Comparison of ENCODE assay signal across 8 mouse cellular contexts in genomic region chr19:5448354-5449150, GRCm38 (mm10). TPM values are rescaled to one million over a fixed set of nuclear protein-coding genes. Genes with fewer than 3 reads are reported as not detected.
DNase-seq lines count a peak whose midpoint lies in the region; ATAC-seq lines count a peak whose summit lies in the region.

No protein-coding gene starts in this region.

- WGBS in hindbrain, embryonic 13.5 days = 6% methylated on average over 36 of the region's 36 CpGs
- WGBS in midbrain, embryonic 11.5 days = 9% methylated on average over 36 of the region's 36 CpGs

- intact Hi-C loops in gastrocnemius, postnatal 36 days (cut with DNase I) = no loop called here

- H3K27me3 ChIP-seq in hindbrain, embryonic 13.5 days = peaks cover 85% of the 10 kb centered on the region
- H3K27me3 ChIP-seq in midbrain, embryonic 11.5 days (ENCODE audit: control insufficient read depth, insufficient read depth, low read length) = peaks cover 44% of the 10 kb centered on the region

- H3K4me2 ChIP-seq in hindbrain, embryonic 13.5 days = peak overlapping the region; percentile 91
- H3K4me2 ChIP-seq in midbrain, embryonic 11.5 days = peak overlapping the region; percentile 91; the same call in 1 of the 2 replicates

- H3K4me1 ChIP-seq in hindbrain, embryonic 13.5 days (replicated peaks) = peaks cover 20% of the 10 kb centered on the region
- peaks cover 12% of the 10 kb centered on the region for H3K4me1 ChIP-seq in midbrain, embryonic 11.5 days (ENCODE audit: control insufficient read depth, insufficient read depth, low read length)

- ATAC-seq in common myeloid progenitor, adult 5-6 weeks (replicated peaks; ENCODE audit: low read depth, poor library complexity, severe bottlenecking) = peak; percentile 62
- no peak for ATAC-seq in hindbrain, embryonic 13.5 days (ENCODE audit: low FRiP score)
- ATAC-seq in midbrain, embryonic 11.5 days (ENCODE audit: low FRiP score) = no peak

- no peaks in the 10 kb centered on the region for H3K9me3 ChIP-seq in hindbrain, embryonic 13.5 days
- H3K9me3 ChIP-seq in midbrain, embryonic 11.5 days (ENCODE audit: control insufficient read depth, low read length) = no peaks in the 10 kb centered on the region

- H3K9ac ChIP-seq in hindbrain, embryonic 13.5 days = no peak overlapping the region
- no peak overlapping the region for H3K9ac ChIP-seq in midbrain, embryonic 11.5 days (ENCODE audit: low read length)

- no peaks in the 10 kb centered on the region; the same call in 1 of the 2 replicates for H3K36me3 ChIP-seq in hindbrain, embryonic 13.5 days
- H3K36me3 ChIP-seq in midbrain, embryonic 11.5 days (ENCODE audit: control insufficient read depth, insufficient read depth, low read length) = no peaks in the 10 kb centered on the region

- H3K4me3 ChIP-seq in hindbrain, embryonic 13.5 days = peak overlapping the region; percentile 50
- H3K4me3 ChIP-seq in midbrain, embryonic 11.5 days (ENCODE audit: low read depth, low read length) = peak overlapping the region; percentile 50

- no peak overlapping the region for H3K27ac ChIP-seq in hindbrain, embryonic 13.5 days
- no peak overlapping the region for H3K27ac ChIP-seq in midbrain, embryonic 11.5 days (ENCODE audit: low read depth, low read length)

- peak; percentile 27 for DNase-seq in retina, postnatal 1 day
- DNase-seq in retina, embryonic 14.5 days (ENCODE audit: low spot score) = no peak
- DNase-seq in midbrain, embryonic 11.5 days (ENCODE audit: low spot score, missing footprints) = peak; percentile 93
- no peak for DNase-seq in spleen, postnatal 36 days (ENCODE audit: low spot score in 2 of 2)
- no peak for DNase-seq in gastrocnemius, postnatal 36 days
- no peak for DNase-seq in layer of hippocampus, postnatal 10 days (ENCODE audit: low spot score in 2 of 2)

RNA-seq across cellular contexts. Expression of gene Fosl1, which starts 1.2 kb away (rescaled TPM):
- total RNA-seq in common myeloid progenitor, adult 5-6 weeks (2017) = 0.63 and 0.78 TPM in 2 replicates
- polyA plus RNA-seq in hindbrain, embryonic 13.5 days (2015; fragmentation: Nextera tagmentation; extraction: Ambion mirVana) = 0.48 TPM in 1 of 2 replicates, not detected in the other
- not detected in 2 replicates for polyA plus RNA-seq in midbrain, embryonic 11.5 days (2014; fragmentation: Nextera tagmentation; extraction: Ambion mirVana)
- total RNA-seq in gastrocnemius, postnatal 36 days (2021) = not detected
- not detected for total RNA-seq in layer of hippocampus, postnatal 10 days (2021)

RNA-seq across cellular contexts. Expression of gene Ccdc85b, which starts 9.1 kb away (rescaled TPM):
- total RNA-seq in common myeloid progenitor, adult 5-6 weeks (2017) = 3.0 and 5.4 TPM in 2 replicates
- polyA plus RNA-seq in hindbrain, embryonic 13.5 days (2015; fragmentation: Nextera tagmentation; extraction: Ambion mirVana) = 9.6 and 10.2 TPM in 2 replicates
- polyA plus RNA-seq in midbrain, embryonic 11.5 days (2014; fragmentation: Nextera tagmentation; extraction: Ambion mirVana) = 6.9 and 7.8 TPM in 2 replicates
- 1 to 10 TPM; 4.7 to 6.0 TPM for total RNA-seq in gastrocnemius, postnatal 36 days (2021)
- total RNA-seq in layer of hippocampus, postnatal 10 days (2021) = 10 to 100 TPM; 26.4 to 32.9 TPM

RNA-seq across cellular contexts. Expression of gene Fibp, which starts 11.9 kb away (rescaled TPM):
- 55.8 and 67.4 TPM in 2 replicates for total RNA-seq in common myeloid progenitor, adult 5-6 weeks (2017)
- 169 and 179 TPM in 2 replicates for polyA plus RNA-seq in hindbrain, embryonic 13.5 days (2015; fragmentation: Nextera tagmentation; extraction: Ambion mirVana)
- polyA plus RNA-seq in midbrain, embryonic 11.5 days (2014; fragmentation: Nextera tagmentation; extraction: Ambion mirVana) = 98.3 and 103 TPM in 2 replicates
- total RNA-seq in gastrocnemius, postnatal 36 days (2021) = 10 to 100 TPM; 35.2 to 41.5 TPM
- 100 to 1,000 TPM in 1 of 2 experiments, 10 to 100 TPM in 1; 83.7 to 108 TPM for total RNA-seq in layer of hippocampus, postnatal 10 days (2021)

RNA-seq across cellular contexts. Expression of gene Ctsw, which starts 19.8 kb away (rescaled TPM):
- 1.0 and 2.0 TPM in 2 replicates for total RNA-seq in common myeloid progenitor, adult 5-6 weeks (2017)
- polyA plus RNA-seq in hindbrain, embryonic 13.5 days (2015; fragmentation: Nextera tagmentation; extraction: Ambion mirVana) = 5.0 and 5.8 TPM in 2 replicates
- 2.4 and 3.0 TPM in 2 replicates for polyA plus RNA-seq in midbrain, embryonic 11.5 days (2014; fragmentation: Nextera tagmentation; extraction: Ambion mirVana)
- not detected for total RNA-seq in gastrocnemius, postnatal 36 days (2021)
- 1 to 10 TPM; 2.6 to 2.9 TPM for total RNA-seq in layer of hippocampus, postnatal 10 days (2021)

RNA-seq across cellular contexts. Expression of gene AI837181, which starts 23.6 kb away (rescaled TPM):
- total RNA-seq in common myeloid progenitor, adult 5-6 weeks (2017) = 9.2 and 10.3 TPM in 2 replicates
- polyA plus RNA-seq in hindbrain, embryonic 13.5 days (2015; fragmentation: Nextera tagmentation; extraction: Ambion mirVana) = 68.5 and 69.7 TPM in 2 replicates
- 31.6 and 33.1 TPM in 2 replicates for polyA plus RNA-seq in midbrain, embryonic 11.5 days (2014; fragmentation: Nextera tagmentation; extraction: Ambion mirVana)
- total RNA-seq in gastrocnemius, postnatal 36 days (2021) = 10 to 100 TPM; 32.7 to 33.6 TPM
- 10 to 100 TPM; 55.7 to 57.5 TPM for total RNA-seq in layer of hippocampus, postnatal 10 days (2021)

Comparison
In these comparisons a context has a peak if more than half of its experiments do, and no peak if none do; other contexts are left out.
1. DNase-seq: peak in retina, postnatal 1 day (single experiment) and midbrain, embryonic 11.5 days (single experiment); none in retina, embryonic 14.5 days (single experiment), spleen, postnatal 36 days (0 of 2), gastrocnemius, postnatal 36 days (0 of 2) and layer of hippocampus, postnatal 10 days (0 of 2).